Mouse (Mus musculus): ENCODE data around the gene Chtop. TPM values are rescaled to one million over a fixed set of nuclear protein-coding genes. Genes with fewer than 3 reads are reported as not detected.
A peak's percentile ranks its signal among the peaks of the same experiment; 100 is the strongest.

Gene Chtop
- polyA plus RNA-seq, 1 experiment from 2014 or later = 126 TPM

DNA sequence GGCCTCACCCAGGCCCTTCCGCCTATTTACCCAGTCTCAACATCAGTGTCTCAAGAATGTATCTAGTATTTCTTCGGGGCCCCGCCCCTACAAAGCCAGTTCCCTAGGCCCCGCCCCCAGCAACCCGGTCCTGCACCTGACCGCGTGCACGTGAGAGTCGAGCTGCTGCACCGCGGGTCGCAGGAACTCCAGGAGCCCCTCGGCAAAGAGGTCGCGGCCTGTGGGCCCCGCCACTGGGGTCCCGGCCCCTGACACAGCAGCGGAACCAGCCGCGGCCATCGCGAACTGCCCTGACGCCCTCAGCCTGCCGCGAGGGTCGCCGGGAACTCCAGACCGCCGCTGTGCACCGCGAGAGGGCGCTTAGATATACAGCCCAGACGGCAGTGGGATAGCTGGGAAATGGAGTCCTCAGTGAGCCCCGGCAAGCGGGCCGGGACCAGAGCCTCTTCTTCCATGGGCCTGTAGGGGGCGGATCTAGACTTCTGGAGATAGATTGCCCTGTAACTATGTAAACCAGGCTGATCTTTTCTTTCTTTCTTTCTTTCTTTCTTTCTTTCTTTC is 18.5 kb downstream of the Chtop start, which contains the start of gene Snapin:
TSS of gene Snapin (minus strand) at position 338 of the 561 bp plus-strand sequence.
- DNase-seq (ENCODE audit: low spot score) (peak; percentile 99), ATAC-seq (replicated peaks; ENCODE audit: low FRiP score, low read depth) (peak; percentile 98)
- no peaks in the 10 kb centered on the region for H3K9me3 ChIP-seq (replicated peaks; ENCODE audit: low read length)
- peak; percentile 95 for TF ChIP-seq CTCF (IDR thresholded peaks at IDR 0.05; ENCODE audit: low read depth)
- peak within 1 kb of the TSS; percentile 86 for H3K27ac ChIP-seq
- under 1% methylated on average over 37 of the region's 37 CpGs for WGBS
- peak within 1 kb of the TSS; percentile 81 for H3K4me3 ChIP-seq (replicated peaks; ENCODE audit: low read depth, low read length)
- H3K4me1 ChIP-seq (replicated peaks; ENCODE audit: insufficient read depth, low read length) = no peaks in the 10 kb centered on the region
- peaks cover 15% of the 10 kb centered on the region; the same call in 1 of the 2 replicates for H3K36me3 ChIP-seq (ENCODE audit: insufficient read depth, low read length)
- H3K4me2 ChIP-seq (ENCODE audit: low read length) = peak within 1 kb of the TSS; percentile 68
- H3K9ac ChIP-seq (ENCODE audit: low read depth, low read length) = peak within 1 kb of the TSS; percentile 85
- H3K27me3 ChIP-seq (ENCODE audit: insufficient read depth, low read length) = no peaks in the 10 kb centered on the region

- Histone ChIP-seq H3K4me2 (ENCODE audit: low read length) (no peak overlapping the region), H3K27ac (no peak overlapping the region), H3K27me3 (ENCODE audit: insufficient read depth, low read length) (no peaks in the 10 kb centered on the region), H3K4me3 (replicated peaks; ENCODE audit: low read depth, low read length) (no peak overlapping the region), H3K9me3 (replicated peaks; ENCODE audit: low read length) (no peaks in the 10 kb centered on the region), H3K9ac (ENCODE audit: low read depth, low read length) (no peak overlapping the region), H3K4me1 (replicated peaks; ENCODE audit: insufficient read depth, low read length) (no peaks in the 10 kb centered on the region), H3K36me3 (ENCODE audit: insufficient read depth, low read length) (peaks cover 34% of the 10 kb centered on the region)
- DNase-seq (ENCODE audit: low spot score) = no peak
- 85% methylated on average over 6 of the region's 6 CpGs for WGBS
- no peak for ATAC-seq (replicated peaks; ENCODE audit: low FRiP score, low read depth)
- TF ChIP-seq CTCF (IDR thresholded peaks at IDR 0.05; ENCODE audit: low read depth) = no peak
Measured at GRCm38 (mm10) chr3:90488576-90488975, 20.7 kb downstream of the Chtop start.

GRCm38 (mm10) chr3:90486998-90487397 is 22.3 kb downstream of the Chtop start:
- no peaks in the 10 kb centered on the region for H3K9me3 ChIP-seq (replicated peaks; ENCODE audit: low read length)
- no peak for ATAC-seq (replicated peaks; ENCODE audit: low FRiP score, low read depth)
- H3K27me3 ChIP-seq (ENCODE audit: insufficient read depth, low read length) = no peaks in the 10 kb centered on the region
- DNase-seq (ENCODE audit: low spot score) = no peak
- no peak overlapping the region for H3K4me3 ChIP-seq (replicated peaks; ENCODE audit: low read depth, low read length)
- TF ChIP-seq CTCF (IDR thresholded peaks at IDR 0.05; ENCODE audit: low read depth) = no peak
- no peak overlapping the region for H3K9ac ChIP-seq (ENCODE audit: low read depth, low read length)
- 40% methylated on average over 5 of the region's 5 CpGs for WGBS
- no peak overlapping the region for H3K27ac ChIP-seq
- no peak overlapping the region for H3K4me2 ChIP-seq (ENCODE audit: low read length)
- no peaks in the 10 kb centered on the region for H3K4me1 ChIP-seq (replicated peaks; ENCODE audit: insufficient read depth, low read length)
- peaks cover 48% of the 10 kb centered on the region for H3K36me3 ChIP-seq (ENCODE audit: insufficient read depth, low read length)

DNA sequence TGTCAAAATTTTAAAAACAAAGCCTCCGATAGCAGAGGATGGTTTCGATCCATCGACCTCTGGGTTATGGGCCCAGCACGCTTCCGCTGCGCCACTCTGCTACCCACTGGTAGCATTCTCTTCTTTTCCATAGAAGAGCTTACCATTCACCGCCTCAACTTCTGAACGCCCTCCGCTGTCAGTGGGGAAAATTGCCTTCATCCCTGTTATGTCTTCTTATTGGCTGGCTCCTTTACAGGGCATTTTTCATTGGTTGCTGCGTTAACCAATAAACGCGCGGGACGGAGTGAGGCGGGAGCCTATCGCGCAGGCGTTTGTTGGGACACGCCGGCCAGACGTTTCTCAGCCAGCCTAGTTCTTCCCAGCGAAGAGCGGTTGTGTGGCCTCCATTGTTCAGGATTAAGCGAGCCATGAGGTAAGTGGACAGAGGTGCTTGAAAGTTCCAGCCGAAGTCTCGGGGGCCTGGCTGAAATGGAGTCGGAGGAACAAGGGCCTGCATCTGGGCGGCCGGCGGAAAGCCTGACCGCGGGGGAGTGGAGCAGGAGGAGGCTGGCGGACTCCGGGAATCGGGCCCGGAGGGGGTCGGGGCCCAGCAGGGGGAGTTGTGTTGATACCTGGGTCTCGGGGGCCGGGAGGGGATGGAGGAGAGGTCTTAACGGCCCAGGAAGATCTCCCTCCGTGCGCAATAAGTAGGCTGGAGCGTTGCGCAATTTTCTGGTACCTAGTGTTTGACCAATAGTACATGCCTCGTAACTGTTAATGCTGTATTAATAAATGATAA is 33.3 kb downstream of the Chtop start, which contains the start of gene Ilf2:
TSS of gene Ilf2 (plus strand) at position 296 of the 781 bp plus-strand sequence.
- H3K36me3 ChIP-seq (ENCODE audit: insufficient read depth, low read length) = peaks cover 15% of the 10 kb centered on the region
- H3K9me3 ChIP-seq (replicated peaks; ENCODE audit: low read length) = no peaks in the 10 kb centered on the region
- H3K27me3 ChIP-seq (ENCODE audit: insufficient read depth, low read length) = no peaks in the 10 kb centered on the region
- TF ChIP-seq CTCF (IDR thresholded peaks at IDR 0.05; ENCODE audit: low read depth) = peak; percentile 46
- under 1% methylated on average over 45 of the region's 45 CpGs for WGBS
- H3K4me2 ChIP-seq (ENCODE audit: low read length) = peak within 1 kb of the TSS; percentile 57
- peak; percentile 99 for DNase-seq (ENCODE audit: low spot score)
- peaks cover 8% of the 10 kb centered on the region; the same call in 1 of the 2 replicates for H3K4me1 ChIP-seq (replicated peaks; ENCODE audit: insufficient read depth, low read length)
- H3K27ac ChIP-seq = peak within 1 kb of the TSS; percentile 93
- peak within 1 kb of the TSS; percentile 84 for H3K4me3 ChIP-seq (replicated peaks; ENCODE audit: low read depth, low read length)
- peak; percentile 99 for ATAC-seq (replicated peaks; ENCODE audit: low FRiP score, low read depth)
- H3K9ac ChIP-seq (ENCODE audit: low read depth, low read length) = peak within 1 kb of the TSS; percentile 84

GRCm38 (mm10) chr3:90475151-90475830 is 34.0 kb downstream of the Chtop start:
- Histone ChIP-seq H3K4me3 (replicated peaks; ENCODE audit: low read depth, low read length) (peak overlapping the region; percentile 20), H3K27me3 (ENCODE audit: insufficient read depth, low read length) (no peaks in the 10 kb centered on the region), H3K4me2 (ENCODE audit: low read length) (peak overlapping the region; percentile 41; the same call in 1 of the 2 replicates), H3K9ac (ENCODE audit: low read depth, low read length) (no peak overlapping the region), H3K36me3 (ENCODE audit: insufficient read depth, low read length) (peaks cover 9% of the 10 kb centered on the region; the same call in 1 of the 2 replicates), H3K27ac (no peak overlapping the region), H3K9me3 (replicated peaks; ENCODE audit: low read length) (no peaks in the 10 kb centered on the region), H3K4me1 (replicated peaks; ENCODE audit: insufficient read depth, low read length) (peaks cover 8% of the 10 kb centered on the region; the same call in 1 of the 2 replicates)
- DNase-seq (ENCODE audit: low spot score) (no peak), ATAC-seq (replicated peaks; ENCODE audit: low FRiP score, low read depth) (no peak)
- 41% methylated on average over 15 of the region's 16 CpGs for WGBS
- TF ChIP-seq CTCF (IDR thresholded peaks at IDR 0.05; ENCODE audit: low read depth) = no peak

- H3K9ac ChIP-seq (ENCODE audit: low read depth, low read length) = no peak overlapping the region
- no peaks in the 10 kb centered on the region for H3K27me3 ChIP-seq (ENCODE audit: insufficient read depth, low read length)
- no peak overlapping the region for H3K4me2 ChIP-seq (ENCODE audit: low read length)
- DNase-seq (ENCODE audit: low spot score) (peak; percentile 63), ATAC-seq (replicated peaks; ENCODE audit: low FRiP score, low read depth) (no peak)
- peak; percentile 66 for TF ChIP-seq CTCF (IDR thresholded peaks at IDR 0.05; ENCODE audit: low read depth)
- 20% methylated on average over 3 of the region's 3 CpGs for WGBS
- H3K4me3 ChIP-seq (replicated peaks; ENCODE audit: low read depth, low read length) = no peak overlapping the region
- no peaks in the 10 kb centered on the region for H3K9me3 ChIP-seq (replicated peaks; ENCODE audit: low read length)
- H3K4me1 ChIP-seq (replicated peaks; ENCODE audit: insufficient read depth, low read length) = peaks cover 5% of the 10 kb centered on the region; the same call in 1 of the 2 replicates
- H3K36me3 ChIP-seq (ENCODE audit: insufficient read depth, low read length) = no peaks in the 10 kb centered on the region
- no peak overlapping the region for H3K27ac ChIP-seq
Measured at GRCm38 (mm10) chr3:90472213-90472612, 37.1 kb downstream of the Chtop start.
